Mouse (Mus musculus) lung, adult 2 months (tissue): ENCODE data around the gene Med27. TPM values are rescaled to one million over a fixed set of nuclear protein-coding genes. Genes with fewer than 3 reads are reported as not detected.
A peak's percentile ranks its signal among the peaks of the same experiment; 100 is the strongest.

Experiments
- DNase-seq: peaks from one replicate; pipeline ENCODE4 v3.0.0; 2022
- H3K4me1 ChIP-seq: fragments of 200-500 bp; 2 replicates; pipeline ENCODE4 v1.6.1; 2011; ENCODE audit warnings: low read length; ENCODE audit not compliant: control insufficient read depth, insufficient read depth
- H3K4me3 ChIP-seq: fragments of 200-500 bp; replicated peaks from 2 replicates; pipeline ENCODE3; 2011; ENCODE audit warnings: low read depth, mild to moderate bottlenecking, control low read depth, low read length; ENCODE audit errors: extremely low read depth
- CTCF ChIP-seq: fragments of 200-500 bp; IDR thresholded peaks from 2 replicates; pipeline ENCODE4 v1.5.1; 2011; ENCODE audit warnings: mild to moderate bottlenecking, low read length, control low read depth; ENCODE audit not compliant: insufficient read depth
- POLR2A ChIP-seq: fragments of 200-500 bp; IDR thresholded peaks from 2 replicates; pipeline ENCODE4 v1.6.1; 2011; ENCODE audit warnings: low read depth, mild to moderate bottlenecking, control low read depth, low read length, borderline replicate concordance; ENCODE audit errors: extremely low read depth
- WGBS: fragments of 180-500 bp; shearing (Covaris S2); methylation state at CpG from one replicate; pipeline ENCODE4 v1.1.7; 2018; 5-methylcytosine and 5-hydroxymethylcytosine counted together
- polyA plus RNA-seq: library from polyadenylated mRNA; depleted of rRNA; stranded (reverse); fragments of >200 nt; gene quantifications from 2 replicates; pipeline ENCODE4 v1.2.3, GENCODE M21; 2012; rRNA removed

Gene Med27
- 38.6 and 38.7 TPM in 2 replicates for polyA plus RNA-seq

DNA sequence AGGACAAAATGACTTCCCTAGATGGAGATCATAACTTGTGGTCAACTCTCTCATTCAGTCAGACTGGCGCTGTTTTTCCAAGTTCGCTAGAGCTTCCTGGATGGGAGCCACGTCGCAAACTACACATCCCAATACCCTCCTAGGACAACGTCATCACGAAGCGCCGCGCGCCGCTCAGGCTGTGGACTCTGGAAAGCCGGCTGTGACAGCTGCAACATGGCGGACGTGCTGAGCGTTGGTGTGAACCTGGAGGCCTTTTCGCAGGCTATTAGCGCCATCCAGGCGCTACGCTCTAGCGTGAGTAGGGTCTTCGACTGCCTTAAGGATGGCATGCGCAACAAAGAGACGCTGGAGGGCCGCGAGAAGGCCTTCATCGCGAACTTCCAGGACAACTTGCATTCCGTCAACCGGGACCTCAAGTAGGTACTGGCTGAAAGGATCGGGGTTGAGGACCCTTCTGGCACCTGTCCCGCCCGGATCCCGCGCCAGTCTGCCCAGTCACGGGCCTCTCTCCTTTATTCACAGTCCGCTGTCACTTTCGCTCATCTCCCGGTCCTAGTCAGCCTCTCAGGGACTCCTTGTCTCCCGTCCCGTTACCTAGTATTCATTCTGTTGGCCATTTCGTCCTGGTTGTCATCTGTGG, at the start of gene Med27:
TSS of gene Med27 (plus strand) at position 191 of the 643 bp plus-strand sequence.
- peaks cover 3% of the 10 kb centered on the region; the same call in 1 of the 2 replicates for H3K4me1 ChIP-seq
- 1% methylated on average over 41 of the region's 41 CpGs for WGBS
- peak within 1 kb of the TSS; percentile 99 for H3K4me3 ChIP-seq
- DNase-seq: peak; percentile 96
- no peak for TF ChIP-seq CTCF
- TF ChIP-seq POLR2A: peak; percentile 78; the same call in 1 of the 2 replicates

DNA sequence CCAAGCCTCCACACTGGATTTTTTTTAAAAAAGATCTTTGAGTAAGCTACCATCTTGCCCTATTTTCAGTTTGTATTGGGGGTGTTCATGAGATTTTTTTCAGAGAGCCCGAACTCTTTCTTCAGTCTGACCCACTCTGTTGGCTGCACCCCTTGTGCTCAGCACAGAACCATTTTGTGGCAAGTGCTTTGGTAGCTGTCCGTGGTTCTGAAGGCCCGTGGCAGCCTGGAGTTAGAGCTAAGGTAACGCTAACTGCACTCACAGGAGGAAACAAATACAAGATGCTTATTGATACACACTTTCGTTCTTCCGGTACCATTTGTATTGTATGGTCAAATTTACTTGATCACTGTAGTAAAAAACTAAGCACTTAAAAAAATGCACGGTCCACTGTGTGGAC, 36.7 kb upstream of the Med27 start:
- WGBS: 39% methylated on average over 7 of the region's 7 CpGs
- H3K4me3 ChIP-seq: no peak overlapping the region
- TF ChIP-seq POLR2A: no peak
- TF ChIP-seq CTCF: no peak
- H3K4me1 ChIP-seq: no peaks in the 10 kb centered on the region
- no peak for DNase-seq

DNA sequence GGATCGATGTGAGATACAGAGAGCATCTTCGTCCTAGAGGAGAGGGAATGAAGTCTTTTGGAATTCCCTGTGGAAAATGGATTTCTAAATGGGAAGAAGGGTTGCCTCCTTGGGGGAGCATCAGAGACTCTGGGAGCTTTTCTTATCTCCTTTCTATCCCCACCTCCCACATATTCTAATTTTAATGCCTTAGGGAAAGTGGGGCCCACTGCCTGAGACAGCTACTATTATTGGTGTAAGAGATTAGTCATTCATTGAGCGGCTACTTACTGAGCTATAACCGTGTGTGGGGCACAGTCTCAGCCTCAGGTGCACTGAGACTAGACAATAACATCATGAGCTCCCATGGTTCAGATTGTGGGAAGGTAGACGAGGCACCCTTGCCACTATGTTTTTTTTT, 34.6 kb upstream of the Med27 start:
- WGBS: 77% methylated on average over 5 of the region's 5 CpGs
- TF ChIP-seq CTCF (no peak), POLR2A (no peak)
- no peak for DNase-seq
- no peaks in the 10 kb centered on the region for H3K4me1 ChIP-seq
- H3K4me3 ChIP-seq: no peak overlapping the region

DNA sequence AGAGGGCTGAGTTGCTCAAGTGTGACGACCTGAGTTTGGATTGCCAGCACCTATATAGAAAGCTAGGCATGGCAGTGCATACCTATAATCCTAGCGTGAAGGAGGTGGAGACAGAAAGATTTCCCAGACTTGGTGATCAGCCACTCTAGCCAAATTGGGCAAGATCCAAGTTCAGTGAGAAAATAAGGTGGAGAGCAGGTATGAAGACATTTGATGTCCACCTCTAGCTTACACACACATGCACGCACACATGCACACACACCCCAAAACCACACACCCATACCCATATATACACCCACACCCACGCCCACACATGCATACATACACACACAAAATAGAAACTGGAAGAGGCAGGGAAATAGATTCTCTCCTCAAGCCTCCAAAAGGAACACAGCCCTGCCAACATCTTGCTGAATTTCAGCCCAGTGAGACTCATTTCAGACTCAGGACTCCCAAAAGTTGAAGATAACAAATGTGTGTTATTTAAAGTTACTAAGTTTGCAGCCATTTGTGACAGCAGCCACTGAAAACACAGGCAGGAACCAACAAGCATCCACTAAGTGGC, 28.6 kb upstream of the Med27 start:
- Histone ChIP-seq H3K4me1 (no peaks in the 10 kb centered on the region), H3K4me3 (no peak overlapping the region)
- TF ChIP-seq POLR2A (no peak), CTCF (no peak)
- no peak for DNase-seq
- WGBS: 68% methylated on average over 4 of the region's 4 CpGs

DNA sequence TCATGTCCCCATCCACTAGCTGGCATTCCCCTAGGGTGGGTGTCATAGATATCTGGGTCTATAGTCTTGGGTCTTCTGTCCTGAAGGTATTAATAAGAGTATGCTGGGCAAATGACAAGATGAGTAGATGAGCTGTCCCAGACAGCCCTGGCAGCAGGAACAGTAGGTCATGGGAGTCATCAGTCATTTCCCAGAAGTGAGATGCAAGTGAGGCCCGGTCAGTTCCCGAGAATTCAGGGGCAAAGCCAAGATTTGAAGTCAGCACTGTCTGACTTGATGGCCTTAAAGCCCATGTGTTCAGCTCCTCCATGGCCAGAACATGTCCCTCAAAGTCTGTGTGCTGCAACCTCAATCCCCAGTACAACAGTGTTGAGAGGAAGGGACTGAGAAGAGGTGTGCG, 28.0 kb upstream of the Med27 start:
- Histone ChIP-seq H3K4me1 (no peaks in the 10 kb centered on the region), H3K4me3 (no peak overlapping the region)
- 65% methylated on average over 3 of the region's 3 CpGs for WGBS
- DNase-seq: no peak
- TF ChIP-seq CTCF (no peak), POLR2A (no peak)

DNA sequence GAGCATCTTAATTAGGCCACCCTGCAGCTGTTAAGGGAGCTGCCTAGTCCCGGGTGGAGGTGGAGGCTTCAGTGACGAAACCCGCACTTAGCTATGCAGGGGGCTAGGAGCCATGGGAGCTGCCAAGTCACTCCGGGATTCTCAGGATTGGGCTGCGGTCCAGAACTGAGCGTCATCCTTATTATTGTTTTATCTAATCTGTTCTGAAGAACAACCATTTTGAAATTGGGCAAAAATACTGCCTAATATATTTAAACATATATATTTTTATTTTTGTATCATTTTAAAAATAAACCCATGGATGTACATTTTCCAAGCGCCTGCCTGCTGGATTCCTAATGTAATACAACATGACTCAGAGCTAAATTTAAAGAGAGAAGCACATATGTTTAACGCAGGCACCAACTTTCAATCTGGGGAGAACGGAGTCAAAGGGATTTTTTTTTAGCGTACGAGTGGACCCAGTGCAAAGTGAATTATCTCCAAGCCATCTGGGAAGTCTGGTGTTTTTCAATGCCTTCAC, 26.3 kb upstream of the Med27 start:
- DNase-seq: no peak
- WGBS: 61% methylated on average over 11 of the region's 11 CpGs
- H3K4me3 ChIP-seq: no peak overlapping the region
- TF ChIP-seq CTCF (no peak), POLR2A (no peak)
- H3K4me1 ChIP-seq: no peaks in the 10 kb centered on the region

DNA sequence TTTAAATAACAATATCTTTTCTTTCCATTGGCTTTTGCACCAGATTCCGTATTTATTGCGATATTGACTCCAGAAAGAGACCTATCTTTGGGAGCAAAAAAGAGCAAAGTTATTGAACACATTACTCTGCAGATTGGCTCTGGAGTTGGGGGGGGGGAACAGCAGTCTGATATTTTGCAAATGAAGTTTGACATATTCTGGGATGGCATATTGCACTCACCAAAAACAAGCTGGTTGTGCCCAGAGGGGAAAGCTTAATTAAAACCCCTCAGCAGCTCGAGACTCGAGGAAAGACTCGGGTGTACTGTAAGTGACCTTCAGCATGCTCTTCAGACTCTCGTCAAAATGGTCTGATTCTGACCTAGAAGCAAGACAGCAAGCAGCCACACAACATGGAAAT, 25.8 kb upstream of the Med27 start:
- no peak for TF ChIP-seq CTCF
- no peak for TF ChIP-seq POLR2A
- 76% methylated on average over 6 of the region's 6 CpGs for WGBS
- H3K4me3 ChIP-seq: no peak overlapping the region
- no peaks in the 10 kb centered on the region for H3K4me1 ChIP-seq
- DNase-seq: no peak

DNA sequence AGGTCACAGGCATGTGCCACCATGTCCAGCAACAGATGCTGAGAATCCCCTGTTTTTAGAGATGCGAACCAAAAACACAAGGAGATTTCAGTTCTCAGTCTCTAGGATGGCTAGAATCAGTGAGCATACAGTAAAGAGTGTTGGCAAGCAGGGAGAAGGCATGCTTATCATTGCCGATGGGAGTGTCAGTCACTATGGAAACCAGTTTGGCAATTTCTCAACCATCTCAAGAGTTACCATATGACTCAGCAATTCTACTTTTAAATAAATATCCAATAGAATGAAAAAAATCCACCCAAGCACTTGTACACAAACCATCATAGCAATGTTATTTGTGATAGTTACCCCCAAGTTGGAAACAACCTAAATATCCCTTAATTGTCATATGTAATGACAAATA, 22.2 kb upstream of the Med27 start:
- WGBS: 63% methylated on average over 2 of the region's 2 CpGs
- H3K4me3 ChIP-seq: no peak overlapping the region
- no peak for DNase-seq

DNA sequence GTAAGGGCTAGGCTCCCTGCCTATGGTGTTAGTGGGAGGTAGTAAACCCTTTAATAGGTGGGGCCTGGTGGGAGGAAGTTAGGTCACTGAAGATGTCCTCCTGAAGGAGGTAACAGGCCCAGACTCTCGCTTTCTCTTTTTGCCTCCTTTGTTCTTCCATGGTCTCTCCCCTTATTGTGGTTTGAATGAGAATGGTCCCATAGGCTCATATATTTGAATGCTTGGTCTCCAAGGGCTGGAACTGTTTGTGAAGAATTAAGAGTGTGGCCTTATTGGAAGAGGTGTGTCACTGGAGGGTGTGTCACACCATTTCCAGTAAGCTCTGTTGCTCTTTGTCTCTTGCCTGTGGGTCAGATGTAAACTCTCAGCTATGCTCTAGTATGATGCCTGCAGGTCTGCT, 16.1 kb upstream of the Med27 start:
- no peak for DNase-seq
- WGBS: 91% methylated on average over 1 of the region's 1 CpGs
- Histone ChIP-seq H3K4me3 (no peak overlapping the region), H3K4me1 (no peaks in the 10 kb centered on the region)
- no peak for TF ChIP-seq POLR2A
- TF ChIP-seq CTCF: no peak

More for the DNA sequence above, 22.2 kb upstream of the Med27 start:
- TF ChIP-seq POLR2A: no peak
- H3K4me1 ChIP-seq: no peaks in the 10 kb centered on the region

DNA sequence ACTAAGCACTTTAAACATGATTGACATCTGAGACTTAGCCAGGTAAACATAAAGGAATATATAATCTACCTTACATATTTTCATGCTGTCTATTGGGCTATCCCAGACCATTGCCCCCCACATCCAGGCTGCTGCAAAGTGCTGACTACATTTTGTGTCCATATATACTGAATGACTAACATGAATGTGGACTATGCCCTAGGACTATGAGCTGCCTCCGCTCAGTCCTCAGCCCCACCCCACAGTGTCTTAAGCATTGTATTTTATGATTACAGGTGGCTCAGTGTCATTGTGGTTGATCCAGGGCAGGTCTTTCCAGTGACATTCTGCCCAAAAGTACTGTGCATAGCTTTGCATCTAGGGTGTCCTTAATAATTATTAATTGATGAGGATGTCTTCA, 8.2 kb upstream of the Med27 start:
- DNase-seq: no peak
- Histone ChIP-seq H3K4me1 (no peaks in the 10 kb centered on the region), H3K4me3 (no peak overlapping the region)
- TF ChIP-seq POLR2A (no peak), CTCF (no peak)
- WGBS: 97% methylated on average over 1 of the region's 1 CpGs
